Mouse (Mus musculus) heart, embryonic 14.5 days (tissue): ENCODE measurements around the gene Mcrs1. TPM values are rescaled to one million over a fixed set of nuclear protein-coding genes. Genes with fewer than 3 reads are reported as not detected.
A peak's percentile ranks its signal among the peaks of the same experiment; 100 is the strongest.

Experiments used
- ATAC-seq: fragments of 200-750 bp; cut with Nextera tagmentation; 2 replicates; pipeline ENCODE4 v1.8.0; 2017; ENCODE audit warnings: low read depth, moderate TSS enrichment; ENCODE audit not compliant: insufficient number of reproducible peaks, insufficient read depth, low FRiP score
- H3K27ac ChIP-seq, 2 experiments: fragments of 200-500 bp in 1 of 2; fragments of 300-500 bp in 1 of 2; sonication (generic) in 1 of 2; replicated peaks in 1 of 2; 2 replicates each; pipeline ENCODE4 v1.5.1; 2012 to 2014; ENCODE audit warnings: low read depth in 2 of 2, low read length in 2 of 2, control low read depth in 1 of 2, mild to moderate bottlenecking in 1 of 2, mixed read lengths in 1 of 2; ENCODE audit not compliant: control insufficient read depth in 1 of 2, insufficient read depth in 1 of 2
- H3K27me3 ChIP-seq: fragments of 300-500 bp; sonication (generic); 2 replicates; pipeline ENCODE4 v1.6.1; 2014; ENCODE audit warnings: mild to moderate bottlenecking, low read length, control low read depth; ENCODE audit not compliant: control insufficient read depth, insufficient read depth
- H3K36me3 ChIP-seq: fragments of 300-500 bp; sonication (generic); 2 replicates; pipeline ENCODE4 v1.6.1; 2014; ENCODE audit warnings: mild to moderate bottlenecking, control low read depth, low read length, mixed read lengths; ENCODE audit not compliant: control insufficient read depth, insufficient read depth
- H3K4me1 ChIP-seq, 2 experiments: fragments of 200-500 bp in 1 of 2; fragments of 300-500 bp in 1 of 2; sonication (generic) in 1 of 2; 2 replicates each; pipeline ENCODE4 v1.6.1; 2012 to 2014; ENCODE audit warnings: low read length in 2 of 2, control low read depth in 1 of 2, mixed read lengths in 1 of 2; ENCODE audit not compliant: control insufficient read depth in 2 of 2, insufficient read depth in 2 of 2
- H3K4me2 ChIP-seq: fragments of 300-500 bp; sonication (generic); 2 replicates; pipeline ENCODE4 v1.6.1; 2014; ENCODE audit warnings: mild to moderate bottlenecking, low read length
- H3K4me3 ChIP-seq, 2 experiments: fragments of 200-500 bp in 1 of 2; fragments of 300-500 bp in 1 of 2; sonication (generic) in 1 of 2; 2 replicates each; pipeline ENCODE4 v1.5.1; 2012 to 2014; ENCODE audit warnings: low read length in 2 of 2, mild to moderate bottlenecking in 2 of 2, control low read depth in 1 of 2, low read depth in 1 of 2, moderate library complexity in 1 of 2; ENCODE audit not compliant: control insufficient read depth in 1 of 2, insufficient read depth in 1 of 2
- H3K9ac ChIP-seq: fragments of 300-500 bp; sonication (generic); 2 replicates; pipeline ENCODE4 v1.6.1; 2014; ENCODE audit warnings: mild to moderate bottlenecking, low read length
- H3K9me3 ChIP-seq: fragments of 300-500 bp; sonication (generic); 2 replicates; pipeline ENCODE4 v1.6.1; 2016; ENCODE audit warnings: low read length, control low read depth; ENCODE audit not compliant: control insufficient read depth
- WGBS: fragments of 180-500 bp; shearing (Covaris S2); extraction: QIAGEN DNeasy Blood & Tissue Kit; methylation state at CpG from one replicate; pipeline ENCODE4 v1.1.7; 2014; 5-methylcytosine and 5-hydroxymethylcytosine counted together
- polyA plus RNA-seq: library from polyadenylated mRNA; unstranded; fragments of >200 nt; fragmentation: Nextera tagmentation; extraction: Ambion mirVana; gene quantifications from 2 replicates; pipeline ENCODE4 v1.2.1, GENCODE M21; 2014

The Mcrs1 gene
- polyA plus RNA-seq, 1 experiment from 2014 or later = 173 TPM

GRCm38 (mm10) chr15:99234326-99235010 lies 17.3 kb downstream of the Mcrs1 start:
- Histone ChIP-seq H3K36me3 (no peaks in the 10 kb centered on the region), H3K4me2 (no peak overlapping the region), H3K9ac (no peak overlapping the region), H3K9me3 (no peaks in the 10 kb centered on the region), H3K27ac (no peak overlapping the region), H3K4me3 (no peak overlapping the region), H3K4me1 (no peaks in the 10 kb centered on the region), H3K27me3 (peaks cover 37% of the 10 kb centered on the region)
- 61% methylated on average over 12 of the region's 12 CpGs for WGBS
- ATAC-seq = no peak

- Histone ChIP-seq H3K4me2 (no peak overlapping the region), H3K4me3 (no peak overlapping the region), H3K27ac (no peak overlapping the region), H3K9ac (no peak overlapping the region), H3K36me3 (no peaks in the 10 kb centered on the region), H3K9me3 (no peaks in the 10 kb centered on the region), H3K27me3 (peaks cover 44% of the 10 kb centered on the region), H3K4me1 (no peaks in the 10 kb centered on the region)
- WGBS = 57% methylated on average over 17 of the region's 17 CpGs
- ATAC-seq = no peak
These were observed 18.0 kb downstream of the Mcrs1 start for GRCm38 (mm10) chr15:99233719-99234118.

- H3K4me3 ChIP-seq = no peak overlapping the region
- no peak overlapping the region for H3K4me2 ChIP-seq
- H3K4me1 ChIP-seq = no peaks in the 10 kb centered on the region
- no peaks in the 10 kb centered on the region for H3K9me3 ChIP-seq
- WGBS = 56% methylated on average over 10 of the region's 10 CpGs
- no peak overlapping the region for H3K27ac ChIP-seq
- no peak overlapping the region for H3K9ac ChIP-seq
- peaks cover 61% of the 10 kb centered on the region for H3K27me3 ChIP-seq
- H3K36me3 ChIP-seq = no peaks in the 10 kb centered on the region
- ATAC-seq = no peak
These were observed 19.8 kb downstream of the Mcrs1 start for GRCm38 (mm10) chr15:99231998-99232397.

GRCm38 (mm10) chr15:99226090-99226489 lies 25.7 kb downstream of the Mcrs1 start:
- H3K9me3 ChIP-seq = no peaks in the 10 kb centered on the region
- H3K27ac ChIP-seq = no peak overlapping the region
- peaks cover 95% of the 10 kb centered on the region for H3K27me3 ChIP-seq
- H3K4me1 ChIP-seq = peaks cover 18 to 29% of the 10 kb centered on the region in 2 experiments; a peak in 3 of 4 replicates
- H3K4me3 ChIP-seq = no peak overlapping the region
- H3K4me2 ChIP-seq = peak overlapping the region; percentile 91; the same call in 1 of the 2 replicates
- no peaks in the 10 kb centered on the region for H3K36me3 ChIP-seq
- WGBS = 32% methylated on average over 14 of the region's 14 CpGs
- ATAC-seq = no peak
- no peak overlapping the region for H3K9ac ChIP-seq

GRCm38 (mm10) chr15:99225081-99225810 lies 26.5 kb downstream of the Mcrs1 start:
- ATAC-seq = no peak
- no peak overlapping the region for H3K9ac ChIP-seq
- H3K4me3 ChIP-seq = peak overlapping the region; percentile 25 to 54; a peak in 3 of 4 replicates
- H3K4me1 ChIP-seq = peaks cover 18 to 29% of the 10 kb centered on the region in 2 experiments; a peak in 3 of 4 replicates
- no peak overlapping the region for H3K27ac ChIP-seq
- no peaks in the 10 kb centered on the region for H3K9me3 ChIP-seq
- peaks cover 97% of the 10 kb centered on the region for H3K27me3 ChIP-seq
- peak overlapping the region; percentile 91 for H3K4me2 ChIP-seq
- 2% methylated on average over 22 of the region's 22 CpGs for WGBS
- H3K36me3 ChIP-seq = no peaks in the 10 kb centered on the region

- Histone ChIP-seq H3K9me3 (no peaks in the 10 kb centered on the region), H3K27ac (no peak within 1 kb of the TSS), H3K4me1 (peaks cover 18 to 29% of the 10 kb centered on the region in 2 experiments; a peak in 3 of 4 replicates), H3K27me3 (peaks cover 97% of the 10 kb centered on the region), H3K4me2 (peak within 1 kb of the TSS; percentile 91), H3K4me3 (peak within 1 kb of the TSS; percentile 25 to 54), H3K36me3 (no peaks in the 10 kb centered on the region), H3K9ac (peak within 1 kb of the TSS; percentile 59)
- WGBS = 2% methylated on average over 51 of the region's 66 CpGs
- ATAC-seq = no peak
These were observed 27.4 kb downstream of the Mcrs1 start, which contains the start of gene Kcnh3 for GRCm38 (mm10) chr15:99224208-99224911. Gene Kcnh3, plus strand, starts transcription at chr15:99224861.

GRCm38 (mm10) chr15:99223585-99224207 lies 28.1 kb downstream of the Mcrs1 start:
- H3K9me3 ChIP-seq = no peaks in the 10 kb centered on the region
- H3K4me2 ChIP-seq = peak overlapping the region; percentile 91
- peak overlapping the region; percentile 59 for H3K9ac ChIP-seq
- ATAC-seq = no peak
- peak overlapping the region; percentile 25 to 54 for H3K4me3 ChIP-seq
- WGBS = under 1% methylated on average over 41 of the region's 46 CpGs
- H3K27ac ChIP-seq = no peak overlapping the region
- peaks cover 18 to 29% of the 10 kb centered on the region in 2 experiments; a peak in 3 of 4 replicates for H3K4me1 ChIP-seq
- no peaks in the 10 kb centered on the region for H3K36me3 ChIP-seq
- peaks cover 91% of the 10 kb centered on the region for H3K27me3 ChIP-seq
